Mouse (Mus musculus): ENCODE results near the gene Tmem165. TPM values are rescaled to one million over a fixed set of nuclear protein-coding genes. Genes with fewer than 3 reads are reported as not detected.

Gene Tmem165
- total RNA-seq, 2 experiments from 2014 or later: 33.1 to 33.5 TPM

DNA sequence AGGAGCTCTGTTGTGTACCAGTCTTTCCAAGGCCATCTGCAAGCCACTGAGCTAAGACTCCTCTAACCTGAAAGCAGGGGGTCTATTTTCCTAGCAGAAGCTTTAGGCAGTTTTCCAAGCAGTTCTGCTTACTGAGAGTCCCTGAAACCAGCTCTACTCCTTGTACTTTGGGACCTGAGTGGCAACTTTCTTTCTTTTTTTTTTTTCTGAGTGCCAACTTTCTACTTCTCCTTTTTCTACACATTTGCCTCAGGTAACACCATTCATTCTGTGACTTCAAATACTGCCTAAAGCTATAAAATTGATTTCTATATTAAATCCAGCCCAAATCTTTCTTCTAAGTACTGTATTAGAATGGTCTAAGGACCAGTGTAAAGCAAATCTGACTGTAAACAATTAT lies 62.9 kb downstream of the Tmem165 start:
- no peak for DNase-seq

DNA sequence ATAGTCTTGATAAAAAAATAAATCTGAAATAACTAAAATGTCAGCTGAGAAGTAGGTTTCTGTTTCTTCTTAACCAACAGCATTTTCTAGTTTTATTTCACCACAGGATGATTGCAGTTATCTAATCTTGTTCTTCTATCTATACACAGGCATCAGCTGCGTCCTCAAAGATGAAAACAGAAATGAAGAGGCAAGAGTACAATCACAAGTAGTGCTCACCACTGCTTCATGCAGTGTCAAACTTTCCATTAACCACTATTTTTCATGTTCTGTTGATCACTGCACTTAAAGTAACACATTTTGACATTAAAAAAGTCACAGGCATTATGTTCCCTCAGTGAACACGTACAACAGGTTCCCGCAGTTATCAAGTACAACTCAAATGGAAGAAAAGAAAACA lies 67.3 kb downstream of the Tmem165 start:
- no peak for DNase-seq

Other genes starting within 250 kb of the Tmem165 start
- 1 to 10 TPM; 6.1 to 8.9 TPM for gene Kdr, start 205.4 kb upstream of the Tmem165 start, total RNA-seq (2021)
- gene Srd5a3, start 43.6 kb upstream of the Tmem165 start, total RNA-seq (2021): 10 to 100 TPM; 19.1 to 20.8 TPM
- gene Clock, start 120.9 kb downstream of the Tmem165 start, total RNA-seq (2021): 10 to 100 TPM; 49.8 to 54.8 TPM
- not detected for gene Pdcl2, start 147.3 kb downstream of the Tmem165 start, total RNA-seq (2021)
- gene Nmu, start 179.9 kb downstream of the Tmem165 start, total RNA-seq (2021): not detected